Mouse (Mus musculus) E14TG2a.4 (cell line): ENCODE results near the gene Actr1a.

Source experiments
- CTCF ChIP-seq: conservative IDR thresholded peaks from 2 replicates; pipeline ENCODE4 v1.5.1; 2014; ENCODE audit warnings: low read length
- POU5F1 ChIP-seq: IDR thresholded peaks from 2 replicates; pipeline ENCODE4 v1.6.1; 2014; ENCODE audit warnings: low read length, borderline replicate concordance

- TF ChIP-seq CTCF (no peak), POU5F1 (no peak)
These were observed 62.7 kb downstream of the Actr1a start for GRCm38 (mm10) chr19:46332721-46333339.
